Mouse (Mus musculus): ENCODE measurements around the gene Acsf2. TPM values are rescaled to one million over a fixed set of nuclear protein-coding genes. Genes with fewer than 3 reads are reported as not detected.

Acsf2 gene
- polyA plus RNA-seq, 1 experiment from 2014 or later = 5.9 TPM

DNA sequence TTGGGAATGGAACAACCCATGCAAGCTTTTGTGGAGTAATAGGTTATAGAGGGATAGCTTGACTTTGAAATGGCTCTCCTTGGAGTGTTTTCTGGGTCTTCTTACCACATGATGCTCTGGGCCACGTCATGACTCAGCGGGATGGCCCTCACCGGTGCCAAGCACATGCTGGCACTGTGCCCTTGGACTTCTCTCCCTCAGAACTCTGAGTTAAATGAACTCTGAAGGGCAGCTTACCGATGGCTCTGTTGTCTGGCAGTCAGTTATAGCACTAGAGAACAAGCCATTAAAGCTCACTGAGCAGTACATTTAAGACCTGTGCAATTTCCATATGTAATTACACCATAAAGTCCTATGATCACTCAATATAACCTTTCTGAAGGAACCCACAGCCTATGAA is 4.4 kb downstream of the Acsf2 start:
- no peak overlapping the region for H3K4me3 ChIP-seq (replicated peaks)
- no peak overlapping the region for H3K4me2 ChIP-seq (replicated peaks)
- no peak overlapping the region for H3K27ac ChIP-seq (replicated peaks)
- peaks cover 6% of the 10 kb centered on the region; the same call in 1 of the 2 replicates for H3K36me3 ChIP-seq
- H3K27me3 ChIP-seq = no peaks in the 10 kb centered on the region
- no peaks in the 10 kb centered on the region for H3K9me3 ChIP-seq (replicated peaks)
- no peak overlapping the region for H3K9ac ChIP-seq
- ATAC-seq (ENCODE audit: insufficient number of reproducible peaks, low FRiP score, low TSS enrichment, low read depth) = no peak
- 72% methylated on average over 4 of the region's 4 CpGs for whole genome bisulfite sequencing
- H3K4me1 ChIP-seq = peaks cover 15% of the 10 kb centered on the region

DNA sequence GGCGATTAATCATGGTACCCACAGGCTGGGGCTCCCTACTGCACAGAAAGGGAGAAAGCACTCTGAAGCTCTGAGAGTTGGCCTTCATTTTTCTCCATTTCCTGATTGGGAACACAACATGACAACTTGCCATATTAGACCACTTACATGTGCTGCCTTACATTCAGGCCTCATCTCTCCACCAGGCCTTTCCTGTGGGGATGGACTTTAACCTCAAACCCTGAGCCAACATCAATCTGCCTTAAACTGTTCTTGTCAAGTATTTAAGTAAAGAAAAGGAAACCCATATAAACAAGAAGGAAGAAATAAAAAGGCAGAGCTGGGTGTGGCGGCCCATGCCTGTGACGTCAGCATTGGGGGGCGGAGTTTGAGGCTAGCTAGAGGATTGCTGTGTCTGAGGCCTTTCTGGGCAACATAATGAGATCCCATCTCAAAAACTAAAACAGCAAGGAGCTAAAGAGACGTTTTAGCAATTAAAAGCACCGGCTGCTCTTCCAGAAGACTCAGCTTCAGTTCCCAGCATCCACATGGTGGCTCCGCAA is 5.3 kb downstream of the Acsf2 start:
- no peaks in the 10 kb centered on the region for H3K9me3 ChIP-seq (replicated peaks)
- H3K4me1 ChIP-seq = peaks cover 16% of the 10 kb centered on the region
- H3K27me3 ChIP-seq = no peaks in the 10 kb centered on the region
- H3K9ac ChIP-seq = no peak overlapping the region
- 70% methylated on average over 7 of the region's 7 CpGs for WGBS
- H3K27ac ChIP-seq (replicated peaks) = no peak overlapping the region
- no peak overlapping the region for H3K4me3 ChIP-seq (replicated peaks)
- peaks cover 6% of the 10 kb centered on the region; the same call in 1 of the 2 replicates for H3K36me3 ChIP-seq
- no peak overlapping the region for H3K4me2 ChIP-seq (replicated peaks)
- no peak for ATAC-seq (ENCODE audit: insufficient number of reproducible peaks, low FRiP score, low TSS enrichment, low read depth)

DNA sequence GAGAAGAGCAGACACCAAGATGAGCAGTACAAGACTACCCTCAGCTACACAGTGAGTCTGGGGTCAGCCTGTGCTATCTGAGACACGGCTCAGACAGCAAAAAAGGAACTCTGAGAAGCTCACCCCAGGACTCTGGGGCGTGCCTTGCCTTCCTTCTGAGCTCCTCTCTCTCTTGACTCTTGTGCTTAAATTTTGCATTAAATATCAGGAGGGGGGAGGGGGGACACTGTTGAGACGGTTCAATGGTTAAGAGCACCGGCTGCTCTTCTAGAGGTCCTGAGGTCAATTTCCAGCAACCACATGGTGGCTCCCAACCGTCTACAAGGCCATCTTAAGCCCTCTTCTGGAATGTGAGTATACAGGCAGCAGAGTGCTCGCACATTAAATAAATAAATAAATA is 14.2 kb downstream of the Acsf2 start:
- Histone ChIP-seq H3K9ac (no peak overlapping the region), H3K27me3 (no peaks in the 10 kb centered on the region), H3K4me3 (replicated peaks) (no peak overlapping the region), H3K36me3 (no peaks in the 10 kb centered on the region), H3K4me1 (peaks cover 8% of the 10 kb centered on the region), H3K4me2 (replicated peaks) (no peak overlapping the region), H3K27ac (replicated peaks) (no peak overlapping the region), H3K9me3 (replicated peaks) (no peaks in the 10 kb centered on the region)
- WGBS = 73% methylated on average over 6 of the region's 6 CpGs
- no peak for ATAC-seq (ENCODE audit: insufficient number of reproducible peaks, low FRiP score, low TSS enrichment, low read depth)

DNA sequence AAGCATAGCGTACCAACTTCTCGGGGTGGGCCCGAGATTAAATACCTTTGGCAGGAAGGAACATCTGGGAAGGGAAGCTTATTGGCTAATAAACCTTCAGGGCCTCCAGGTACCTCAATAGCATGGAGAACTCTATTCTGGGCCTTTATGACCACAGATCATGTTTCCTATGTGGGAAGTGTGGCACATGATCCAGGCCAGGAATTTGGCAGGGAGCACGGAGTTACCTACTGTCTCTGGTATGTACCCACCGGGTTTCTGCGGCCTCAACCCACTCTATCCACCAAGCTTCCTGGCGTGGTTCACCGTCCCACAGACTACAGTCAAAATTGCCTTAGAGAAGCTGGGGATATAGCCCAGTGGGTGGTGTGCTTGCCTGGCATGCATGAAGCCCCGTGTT is 16.6 kb downstream of the Acsf2 start:
- Histone ChIP-seq H3K9me3 (replicated peaks) (no peaks in the 10 kb centered on the region), H3K36me3 (no peaks in the 10 kb centered on the region), H3K27me3 (no peaks in the 10 kb centered on the region), H3K4me1 (no peaks in the 10 kb centered on the region), H3K27ac (replicated peaks) (no peak overlapping the region), H3K4me2 (replicated peaks) (no peak overlapping the region), H3K4me3 (replicated peaks) (no peak overlapping the region), H3K9ac (no peak overlapping the region)
- no peak; the same call in 1 of the 2 replicates for ATAC-seq (ENCODE audit: insufficient number of reproducible peaks, low FRiP score, low TSS enrichment, low read depth)
- 85% methylated on average over 9 of the region's 9 CpGs for WGBS

DNA sequence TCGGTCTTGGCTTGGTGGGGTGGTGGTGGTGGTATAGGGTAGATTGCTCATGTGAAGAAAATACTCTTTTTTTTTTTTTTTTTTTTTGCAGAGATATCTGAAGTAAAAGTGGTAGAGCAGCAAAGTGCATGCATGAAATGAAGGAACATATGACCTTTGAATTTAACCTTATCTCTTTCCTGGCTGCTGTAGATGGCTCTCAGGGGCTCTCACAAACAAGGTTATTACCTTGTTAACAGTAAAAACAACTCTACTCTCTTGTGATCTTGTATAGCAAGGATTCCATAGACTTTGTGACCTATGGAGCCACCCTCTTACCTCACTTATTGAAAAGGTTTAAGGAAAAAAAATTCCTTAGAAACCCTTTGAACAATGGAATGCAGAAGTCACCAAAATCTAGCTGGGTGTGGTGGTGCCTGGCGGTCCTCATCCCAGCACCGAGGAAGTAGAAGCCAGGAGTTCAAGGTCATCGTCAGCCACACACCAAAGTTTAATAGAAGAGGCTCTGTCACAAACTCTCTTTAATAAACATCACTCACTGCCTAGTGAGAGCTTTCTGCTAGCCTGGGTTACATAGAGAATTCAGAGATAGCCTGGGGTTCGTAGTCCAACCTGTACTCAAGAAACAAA is 21.4 kb downstream of the Acsf2 start:
- 89% methylated on average over 5 of the region's 5 CpGs for WGBS

DNA sequence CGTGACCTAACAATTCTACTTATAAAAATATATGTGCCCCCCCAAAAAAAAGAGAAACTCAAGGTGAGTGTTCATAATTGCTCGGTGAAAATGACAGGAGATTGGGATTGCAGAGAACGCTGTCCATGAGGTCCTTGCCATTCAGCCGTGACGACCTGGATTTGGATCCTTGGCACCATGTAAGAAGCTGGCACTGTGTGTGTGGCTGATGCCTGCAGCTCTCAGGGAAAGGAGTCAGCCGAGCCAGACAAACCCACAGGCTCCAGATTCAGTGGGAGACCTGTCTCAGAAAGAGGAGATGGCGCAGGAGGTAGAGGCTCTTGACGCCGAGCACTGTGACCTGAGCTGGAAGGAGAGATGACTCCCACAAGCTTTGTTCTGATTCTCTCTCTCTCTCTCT is 25.3 kb downstream of the Acsf2 start:
- Histone ChIP-seq H3K4me3 (replicated peaks) (no peak overlapping the region), H3K9me3 (replicated peaks) (no peaks in the 10 kb centered on the region), H3K4me1 (no peaks in the 10 kb centered on the region), H3K9ac (no peak overlapping the region), H3K36me3 (no peaks in the 10 kb centered on the region; the same call in 1 of the 2 replicates), H3K27me3 (no peaks in the 10 kb centered on the region), H3K27ac (replicated peaks) (no peak overlapping the region), H3K4me2 (replicated peaks) (no peak overlapping the region)
- WGBS = 89% methylated on average over 9 of the region's 9 CpGs
- no peak for ATAC-seq (ENCODE audit: insufficient number of reproducible peaks, low FRiP score, low TSS enrichment, low read depth)

More for the DNA sequence above, 21.4 kb downstream of the Acsf2 start:
- H3K27ac ChIP-seq (replicated peaks) = no peak overlapping the region
- no peaks in the 10 kb centered on the region for H3K27me3 ChIP-seq
- no peaks in the 10 kb centered on the region for H3K4me1 ChIP-seq
- no peak overlapping the region for H3K4me3 ChIP-seq (replicated peaks)
- no peaks in the 10 kb centered on the region for H3K9me3 ChIP-seq (replicated peaks)
- no peak overlapping the region for H3K9ac ChIP-seq
- H3K36me3 ChIP-seq = no peaks in the 10 kb centered on the region; the same call in 1 of the 2 replicates
- no peak for ATAC-seq (ENCODE audit: insufficient number of reproducible peaks, low FRiP score, low TSS enrichment, low read depth)
- H3K4me2 ChIP-seq (replicated peaks) = no peak overlapping the region

DNA sequence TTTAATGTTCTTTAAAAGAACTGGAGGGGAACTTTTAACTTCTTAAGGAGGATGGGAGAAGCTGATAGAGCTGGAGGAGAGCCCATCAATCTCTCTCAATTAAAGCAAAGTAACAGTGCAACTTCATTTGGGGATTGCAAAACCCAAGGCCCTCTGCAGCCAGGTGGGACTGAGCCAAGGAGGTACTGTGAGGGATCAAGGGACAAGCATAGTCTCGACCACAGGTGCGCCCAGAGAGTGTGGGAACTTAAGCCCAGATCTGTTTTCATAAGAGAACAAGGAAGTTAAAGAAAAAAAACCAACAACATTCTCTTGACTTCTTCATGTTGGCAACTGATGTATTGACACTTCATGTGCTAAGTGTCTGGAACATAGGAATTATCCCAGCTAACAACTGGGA is 26.6 kb downstream of the Acsf2 start:
- Histone ChIP-seq H3K4me1 (no peaks in the 10 kb centered on the region), H3K27me3 (no peaks in the 10 kb centered on the region), H3K4me2 (replicated peaks) (no peak overlapping the region), H3K4me3 (replicated peaks) (no peak overlapping the region), H3K27ac (replicated peaks) (no peak overlapping the region), H3K9ac (no peak overlapping the region), H3K9me3 (replicated peaks) (no peaks in the 10 kb centered on the region), H3K36me3 (peaks cover 3% of the 10 kb centered on the region; the same call in 1 of the 2 replicates)
- 72% methylated on average over 2 of the region's 2 CpGs for WGBS
- ATAC-seq (ENCODE audit: insufficient number of reproducible peaks, low FRiP score, low TSS enrichment, low read depth) = no peak

DNA sequence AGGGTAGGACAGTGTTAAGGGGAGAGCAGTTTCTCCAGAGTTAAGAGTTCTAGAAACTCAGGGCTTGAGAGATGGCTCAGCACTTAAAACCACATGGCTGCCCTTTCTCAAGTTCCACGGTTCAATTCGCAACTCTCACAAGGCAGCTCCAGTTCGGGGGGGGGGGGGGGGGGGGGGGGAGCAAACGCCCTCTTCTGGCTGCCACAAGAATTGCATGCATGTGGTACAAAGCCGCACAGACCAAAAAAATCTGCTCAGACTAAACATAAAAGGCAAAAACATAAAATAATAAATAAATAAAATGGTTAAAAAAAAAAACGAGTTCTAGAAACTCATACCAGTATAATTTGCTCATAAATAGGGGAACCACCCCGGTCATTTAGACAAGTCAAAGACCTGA is 27.1 kb downstream of the Acsf2 start:
- Histone ChIP-seq H3K36me3 (peaks cover 8% of the 10 kb centered on the region; the same call in 1 of the 2 replicates), H3K9ac (no peak overlapping the region), H3K4me3 (replicated peaks) (no peak overlapping the region), H3K27ac (replicated peaks) (no peak overlapping the region), H3K27me3 (no peaks in the 10 kb centered on the region), H3K9me3 (replicated peaks) (no peaks in the 10 kb centered on the region), H3K4me1 (no peaks in the 10 kb centered on the region), H3K4me2 (replicated peaks) (no peak overlapping the region)
- 18% methylated on average over 7 of the region's 7 CpGs for WGBS
- ATAC-seq (ENCODE audit: insufficient number of reproducible peaks, low FRiP score, low TSS enrichment, low read depth) = no peak

DNA sequence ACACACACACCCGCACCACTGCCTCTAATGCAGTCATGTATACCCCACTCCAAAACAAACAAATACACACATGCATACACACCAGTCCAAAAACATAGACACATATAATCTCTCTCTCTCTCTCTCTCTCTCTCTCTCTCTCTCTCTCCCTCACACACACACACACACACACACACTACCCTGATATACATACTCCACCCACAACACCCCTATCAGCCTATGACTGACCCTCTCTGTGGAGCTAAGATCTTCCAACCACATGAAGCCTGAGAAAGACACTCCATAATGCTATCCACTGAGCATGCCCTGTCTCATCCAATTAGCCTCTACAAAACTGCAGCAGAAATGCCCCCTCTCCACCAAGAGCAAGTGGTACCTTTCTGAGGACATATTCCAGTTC is 29.8 kb downstream of the Acsf2 start:
- no peak for ATAC-seq (ENCODE audit: insufficient number of reproducible peaks, low FRiP score, low TSS enrichment, low read depth)
- Histone ChIP-seq H3K27ac (replicated peaks) (no peak overlapping the region), H3K4me1 (no peaks in the 10 kb centered on the region), H3K9me3 (replicated peaks) (no peaks in the 10 kb centered on the region), H3K4me3 (replicated peaks) (no peak overlapping the region), H3K27me3 (no peaks in the 10 kb centered on the region), H3K4me2 (replicated peaks) (no peak overlapping the region), H3K9ac (no peak overlapping the region), H3K36me3 (peaks cover 25% of the 10 kb centered on the region)
- 93% methylated on average over 1 of the region's 1 CpGs for WGBS

DNA sequence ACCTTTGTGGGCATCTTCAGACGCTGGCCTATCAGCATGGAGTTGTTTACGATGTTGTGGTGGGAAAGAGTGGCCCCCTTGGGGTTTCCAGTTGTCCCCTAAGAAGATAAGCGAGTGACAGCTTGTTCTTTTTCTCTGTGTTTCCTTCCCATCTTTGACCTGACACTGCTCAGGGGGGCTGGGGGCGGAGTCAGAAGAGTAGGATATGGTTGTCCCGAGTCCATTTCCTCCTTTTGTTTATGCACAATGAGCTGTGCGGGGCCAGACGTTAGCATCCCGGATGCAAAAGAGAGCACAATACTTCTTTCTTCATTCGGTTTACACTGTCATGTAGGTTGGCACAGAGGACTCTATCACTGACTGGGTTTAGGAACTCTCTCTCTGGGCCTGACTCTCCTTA is 31.1 kb downstream of the Acsf2 start:
- Histone ChIP-seq H3K9me3 (replicated peaks) (no peaks in the 10 kb centered on the region), H3K9ac (no peak overlapping the region), H3K4me1 (no peaks in the 10 kb centered on the region), H3K4me3 (replicated peaks) (no peak overlapping the region), H3K27ac (replicated peaks) (no peak overlapping the region), H3K36me3 (peaks cover 25% of the 10 kb centered on the region), H3K27me3 (peaks cover 9% of the 10 kb centered on the region; the same call in 1 of the 2 replicates), H3K4me2 (replicated peaks) (no peak overlapping the region)
- 57% methylated on average over 9 of the region's 9 CpGs for WGBS
- ATAC-seq (ENCODE audit: insufficient number of reproducible peaks, low FRiP score, low TSS enrichment, low read depth) = no peak

DNA sequence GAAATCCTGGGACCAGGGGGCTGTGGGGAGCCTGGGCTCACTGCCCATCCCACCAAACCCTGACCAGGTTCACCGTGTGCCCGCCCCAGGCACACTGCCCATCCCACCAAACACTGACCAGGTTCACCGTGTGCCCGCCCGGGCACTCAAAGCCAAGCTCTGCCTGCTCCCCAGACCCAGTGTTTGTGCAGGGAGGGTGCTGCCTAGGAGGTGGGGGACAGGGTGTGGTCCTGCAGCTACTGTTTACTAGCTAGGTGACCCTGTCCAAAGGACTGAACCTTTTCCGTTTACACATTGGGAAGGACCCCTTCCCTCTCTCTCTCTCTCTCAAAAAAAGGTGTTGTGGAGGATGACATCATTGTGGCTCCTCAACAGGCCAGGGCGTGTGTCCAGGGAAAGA is 34.3 kb downstream of the Acsf2 start:
- peaks cover 25% of the 10 kb centered on the region for H3K27me3 ChIP-seq
- 90% methylated on average over 7 of the region's 7 CpGs for WGBS
- H3K4me3 ChIP-seq (replicated peaks) = no peak overlapping the region
- no peak overlapping the region for H3K4me2 ChIP-seq (replicated peaks)
- no peak overlapping the region for H3K9ac ChIP-seq
- no peak overlapping the region for H3K27ac ChIP-seq (replicated peaks)
- peaks cover 14% of the 10 kb centered on the region for H3K4me1 ChIP-seq
- H3K36me3 ChIP-seq = peaks cover 25% of the 10 kb centered on the region
- no peak for ATAC-seq (ENCODE audit: insufficient number of reproducible peaks, low FRiP score, low TSS enrichment, low read depth)
- no peaks in the 10 kb centered on the region for H3K9me3 ChIP-seq (replicated peaks)

DNA sequence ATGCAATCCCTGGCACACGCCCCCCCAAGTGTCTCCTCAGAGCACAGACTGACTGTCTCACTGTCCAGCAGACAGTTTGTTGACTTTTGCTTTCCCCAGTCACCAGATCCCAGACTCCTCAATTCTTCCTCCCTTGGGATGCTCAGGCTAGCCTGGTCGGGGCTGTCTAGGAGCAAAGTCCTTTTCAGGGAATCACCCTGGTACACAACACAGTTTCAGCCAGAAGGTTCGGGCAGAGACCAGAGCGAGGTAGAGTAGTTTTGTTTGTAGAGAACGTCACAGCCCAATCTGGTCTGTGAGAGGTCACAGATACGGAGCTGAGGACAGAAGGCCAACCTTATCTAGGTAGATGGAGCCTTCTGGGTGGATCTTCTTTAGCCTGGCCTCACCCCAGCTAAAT is 35.1 kb downstream of the Acsf2 start:
- Histone ChIP-seq H3K4me2 (replicated peaks) (no peak overlapping the region), H3K4me1 (peaks cover 14% of the 10 kb centered on the region), H3K9ac (no peak overlapping the region), H3K27ac (replicated peaks) (no peak overlapping the region), H3K36me3 (peaks cover 25% of the 10 kb centered on the region), H3K4me3 (replicated peaks) (no peak overlapping the region), H3K27me3 (peaks cover 25% of the 10 kb centered on the region), H3K9me3 (replicated peaks) (no peaks in the 10 kb centered on the region)
- no peak for ATAC-seq (ENCODE audit: insufficient number of reproducible peaks, low FRiP score, low TSS enrichment, low read depth)
- 82% methylated on average over 6 of the region's 6 CpGs for WGBS

All from embryonic facial prominence, embryonic 15.5 days (tissue).